Mouse (Mus musculus) adrenal gland, adult 8-10 months (tissue): ENCODE results near the gene Hps4. TPM values are rescaled to one million over a fixed set of nuclear protein-coding genes. Genes with fewer than 3 reads are reported as not detected.

ENCODE experiments used
- DNase-seq: peaks from one replicate; pipeline ENCODE4 v3.0.0; 2022
- total RNA-seq, 4 experiments: library from RNA; stranded (reverse); gene quantifications; 2 replicates each; pipeline ENCODE4 v1.2.4; 2022

The Hps4 gene
- total RNA-seq, 4 experiments from 2014 or later, result 27.7 to 43.6 (median 31.3) TPM

GRCm38 (mm10) chr5:112367929-112368328 lies 25.0 kb downstream of the Hps4 start:
- no peak for DNase-seq

GRCm38 (mm10) chr5:112368666-112369065 lies 25.8 kb downstream of the Hps4 start:
- no peak for DNase-seq

GRCm38 (mm10) chr5:112369326-112369725 lies 26.4 kb downstream of the Hps4 start:
- DNase-seq, result no peak

- DNase-seq, result no peak
Measured at GRCm38 (mm10) chr5:112370236-112370813, 27.4 kb downstream of the Hps4 start.

- no peak for DNase-seq
Measured at GRCm38 (mm10) chr5:112371933-112372332, 29.1 kb downstream of the Hps4 start.

GRCm38 (mm10) chr5:112376111-112376510 lies 33.2 kb downstream of the Hps4 start:
- DNase-seq, result no peak

GRCm38 (mm10) chr5:112377380-112377779 lies 34.5 kb downstream of the Hps4 start:
- DNase-seq, result no peak

GRCm38 (mm10) chr5:112378716-112379115 lies 35.8 kb downstream of the Hps4 start:
- peak; percentile 86 for DNase-seq

GRCm38 (mm10) chr5:112381154-112381553 lies 38.3 kb downstream of the Hps4 start:
- DNase-seq, result peak; percentile 50

- no peak for DNase-seq
Measured at GRCm38 (mm10) chr5:112382042-112382441, 39.2 kb downstream of the Hps4 start.

GRCm38 (mm10) chr5:112382641-112383330 lies 39.9 kb downstream of the Hps4 start:
- peak; percentile 83 for DNase-seq

- DNase-seq, result no peak
Measured at GRCm38 (mm10) chr5:112384805-112385472, 42.1 kb downstream of the Hps4 start.

GRCm38 (mm10) chr5:112385973-112386372 lies 43.1 kb downstream of the Hps4 start:
- DNase-seq, result no peak

- no peak for DNase-seq
Measured at GRCm38 (mm10) chr5:112389352-112389751, 46.5 kb downstream of the Hps4 start.

- no peak for DNase-seq
Measured at GRCm38 (mm10) chr5:112391002-112391401, 48.1 kb downstream of the Hps4 start.

GRCm38 (mm10) chr5:112391676-112392323 lies 48.9 kb downstream of the Hps4 start:
- no peak for DNase-seq

- DNase-seq, result no peak
Measured at GRCm38 (mm10) chr5:112393741-112394414, 51.0 kb downstream of the Hps4 start.

- no peak for DNase-seq
Measured at GRCm38 (mm10) chr5:112394415-112394763, 51.5 kb downstream of the Hps4 start.

GRCm38 (mm10) chr5:112394779-112395443 lies 52.0 kb downstream of the Hps4 start, which contains the start of gene Asphd2:
Gene Asphd2, minus strand, starts transcription at chr5:112394866.
- no peak for DNase-seq

GRCm38 (mm10) chr5:112396066-112396465 lies 53.2 kb downstream of the Hps4 start:
- DNase-seq, result no peak

- no peak for DNase-seq
Measured at GRCm38 (mm10) chr5:112399284-112399683, 56.4 kb downstream of the Hps4 start.

- no peak for DNase-seq
Measured at GRCm38 (mm10) chr5:112402437-112402836, 59.6 kb downstream of the Hps4 start.
